Mouse (Mus musculus): ENCODE results near the gene Prtn3.

DNA sequence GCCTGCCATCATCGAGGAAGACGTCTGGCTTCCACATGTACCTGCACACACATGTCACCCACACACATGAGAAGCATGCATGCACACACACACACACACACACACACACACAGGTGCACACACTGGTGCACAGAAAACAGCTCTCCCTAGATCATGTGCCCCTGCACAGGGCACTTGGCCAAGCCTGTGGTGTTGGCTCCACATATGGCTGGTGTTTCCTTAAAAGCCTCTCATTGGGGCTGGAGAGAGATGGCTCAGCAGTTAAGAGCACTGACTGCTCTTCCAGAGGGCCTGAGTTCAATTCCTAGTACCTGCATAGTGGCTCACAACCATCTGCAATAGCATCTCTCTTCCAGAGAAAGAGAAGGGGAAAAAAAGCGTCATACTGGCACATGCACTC lies 42.7 kb upstream of the Prtn3 start:
- TF ChIP-seq CTCF (IDR thresholded peaks at IDR 0.05; ENCODE audit: insufficient read depth, low read depth, low read length) (no peak), POLR2A (IDR thresholded peaks at IDR 0.05; ENCODE audit: insufficient read depth, low read depth, low read length) (no peak)

All from olfactory bulb, adult 2 months (tissue).